Mouse (Mus musculus) gastrocnemius, postnatal 36 days (tissue): Measurements from ENCODE around the gene Poc1b. TPM values are rescaled to one million over a fixed set of nuclear protein-coding genes. Genes with fewer than 3 reads are reported as not detected.
A peak's percentile ranks its signal among the peaks of the same experiment; 100 is the strongest.

Experiments
- DNase-seq, 2 experiments: peaks; one replicate each; pipeline ENCODE4 v3.0.0; 2022
- intact Hi-C: fragments of 180-260 bp; cut with DNase I; formaldehyde crosslinking; loops from one replicate; pipeline ENCODE4 v1.15.1; 2025
- total RNA-seq, 2 experiments: library from RNA; stranded (reverse); gene quantifications; 2 replicates each; pipeline ENCODE4 v1.2.3; 2021

The Poc1b gene
- total RNA-seq, 2 experiments from 2014 or later, result 3.7 to 3.8 TPM

DNA sequence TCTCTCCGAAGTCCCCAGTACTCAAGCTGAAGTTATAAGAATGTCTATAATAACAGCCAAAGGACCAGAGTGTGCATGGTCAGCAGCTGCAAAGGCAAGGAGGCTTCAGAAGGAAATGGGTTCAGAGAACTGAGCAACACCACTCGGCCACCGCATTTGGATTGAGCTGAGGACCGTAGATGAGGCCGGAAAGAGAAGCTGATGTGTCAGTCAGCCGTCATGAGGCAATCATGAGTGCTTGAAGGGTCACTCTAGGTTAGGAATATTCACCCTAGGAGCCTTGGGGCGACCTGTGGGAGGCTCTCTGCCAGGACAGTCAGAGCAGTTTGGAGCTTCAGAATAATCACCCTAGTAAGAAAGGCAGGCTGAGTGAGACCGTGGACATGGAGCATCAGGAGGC, 74.7 kb downstream of the Poc1b start:
- intact Hi-C loops, result no loop called here
- DNase-seq, result no peak

DNA sequence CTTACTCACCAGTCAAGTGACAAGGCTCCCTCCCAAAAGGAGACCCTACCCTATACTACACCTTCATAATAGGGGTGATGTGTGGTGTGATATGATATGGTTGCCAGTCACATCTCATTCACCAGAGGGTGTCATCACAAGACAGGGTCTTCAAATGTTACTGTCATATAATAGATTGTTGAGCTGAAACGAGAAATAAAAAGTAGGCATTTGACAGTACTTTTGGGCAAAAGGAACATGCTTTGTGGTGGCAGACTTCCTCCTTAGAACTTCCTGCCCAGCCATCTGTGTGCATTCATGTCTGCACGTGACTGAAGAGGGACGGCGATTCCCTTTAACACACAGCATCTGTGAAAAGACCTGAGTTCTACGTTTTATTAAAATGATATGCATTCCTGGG, 75.3 kb downstream of the Poc1b start:
- no peak for DNase-seq
- intact Hi-C loops, result no loop called here

DNA sequence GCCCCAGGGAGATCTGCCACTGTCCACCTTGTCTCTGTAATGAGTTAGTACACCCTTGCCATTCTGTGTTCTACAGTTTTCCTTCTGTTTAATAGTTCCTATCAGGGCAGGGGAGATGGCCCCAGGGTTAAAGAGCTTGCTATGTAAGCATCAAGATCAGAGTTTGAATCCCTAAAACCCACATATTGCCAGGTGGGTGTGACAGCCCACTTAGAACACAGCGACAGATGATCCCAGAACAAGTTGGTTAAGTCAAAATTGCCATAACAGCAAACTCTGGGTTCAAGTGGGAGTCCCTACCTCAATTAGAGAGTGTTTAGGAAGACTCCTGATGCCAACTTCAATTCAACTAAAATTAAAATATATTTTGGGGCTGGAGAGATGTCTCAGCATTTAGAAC, 81.3 kb downstream of the Poc1b start:
- intact Hi-C loops, result no loop called here
- no peak for DNase-seq

DNA sequence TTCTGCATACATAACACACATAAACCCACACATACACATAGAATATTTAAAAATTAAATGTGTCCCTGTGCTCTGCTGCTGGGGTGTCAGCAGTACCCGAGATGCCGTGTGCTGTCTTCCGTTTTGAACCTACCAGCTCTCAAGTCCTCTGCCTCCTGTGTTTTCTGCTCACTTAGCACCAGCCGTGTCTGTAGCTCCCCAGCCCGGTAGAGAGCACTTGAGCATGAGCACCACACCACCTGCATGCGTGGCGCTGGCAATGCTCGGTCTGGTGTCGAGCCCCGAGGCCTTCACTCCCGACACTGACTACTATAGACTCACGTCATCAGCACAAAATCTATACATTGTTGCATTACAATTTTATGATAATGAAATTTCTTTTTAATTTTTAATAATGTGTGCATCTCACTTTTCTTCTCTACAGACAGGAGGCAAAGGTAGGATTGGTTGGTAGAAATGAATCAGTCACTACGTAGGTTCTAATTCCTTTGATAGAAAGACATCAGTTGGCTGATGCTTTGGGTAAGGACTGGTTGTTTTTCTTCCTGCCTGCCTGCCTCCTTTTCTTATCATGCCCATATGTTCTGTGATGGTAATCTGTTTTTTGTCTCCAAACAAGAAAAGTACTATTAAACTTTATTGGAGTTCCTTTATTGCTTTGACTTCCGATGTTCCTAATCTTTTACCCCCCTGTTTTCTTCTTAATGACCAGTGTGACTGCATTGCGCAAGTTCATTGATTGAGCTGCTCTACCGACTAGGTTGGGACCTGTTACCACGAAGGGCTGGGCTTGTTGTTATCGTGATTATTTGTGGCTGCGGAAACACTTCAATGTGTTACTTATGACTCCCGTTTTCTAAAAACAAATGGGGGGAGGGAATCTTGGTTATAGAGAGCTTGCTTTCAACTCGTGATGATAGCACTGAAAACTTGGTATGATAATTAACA, 82.1 kb downstream of the Poc1b start:
- no peak for DNase-seq
- intact Hi-C loops, result no loop called here

DNA sequence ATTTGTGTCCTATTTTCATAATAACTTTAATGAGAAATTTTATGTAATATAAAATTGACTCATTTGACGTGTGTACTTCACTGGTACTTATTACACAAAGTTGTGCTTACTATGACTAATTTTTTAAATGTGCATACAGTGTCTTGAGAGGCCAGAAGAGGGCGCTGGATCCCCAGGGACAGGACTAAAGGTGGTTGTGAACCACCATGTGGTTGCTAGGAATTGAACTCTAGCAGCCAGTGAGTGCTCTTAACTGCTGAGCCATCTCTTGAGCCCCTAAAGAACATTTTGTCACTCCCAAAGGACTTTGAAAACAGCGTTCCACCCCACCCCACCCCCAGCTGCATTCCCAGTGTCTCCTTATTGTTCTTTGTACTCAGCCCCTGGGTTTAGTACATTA, 84.0 kb downstream of the Poc1b start:
- DNase-seq, result peak in 1 of 2 experiments; percentile 60
- intact Hi-C loops, result no loop called here

DNA sequence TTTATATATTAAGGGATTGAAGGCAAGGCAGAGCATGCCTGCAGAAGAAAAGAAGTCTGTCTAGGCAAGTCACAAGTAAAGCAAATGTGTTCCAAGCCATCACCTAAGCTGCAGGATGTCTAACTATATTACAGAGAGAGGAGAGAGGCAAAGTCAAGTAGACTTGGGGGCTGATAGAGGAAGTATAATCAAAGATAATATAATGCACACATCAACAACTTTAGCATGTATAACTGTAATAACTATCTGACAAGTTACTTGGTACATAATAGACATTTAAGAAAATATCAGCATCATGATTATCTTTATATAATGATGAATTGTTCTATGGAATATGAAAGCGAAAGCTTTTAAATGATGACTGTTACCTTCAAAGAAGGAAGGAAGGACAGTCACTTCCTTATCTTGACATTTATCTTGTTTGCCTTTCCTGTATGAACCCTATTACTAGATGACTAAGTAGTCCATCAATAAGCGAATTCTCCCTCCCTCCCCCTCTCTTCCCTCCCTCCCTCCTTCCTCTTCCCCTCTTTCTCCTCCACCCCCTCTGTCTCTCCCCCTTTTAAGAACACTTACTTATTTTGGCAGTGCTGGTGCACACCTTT, 87.7 kb downstream of the Poc1b start:
- intact Hi-C loops, result loop anchor here (1.0 kb wide), 1 partner anchor 228 kb away; no protein-coding TSS in a partner anchor
- no peak for DNase-seq

DNA sequence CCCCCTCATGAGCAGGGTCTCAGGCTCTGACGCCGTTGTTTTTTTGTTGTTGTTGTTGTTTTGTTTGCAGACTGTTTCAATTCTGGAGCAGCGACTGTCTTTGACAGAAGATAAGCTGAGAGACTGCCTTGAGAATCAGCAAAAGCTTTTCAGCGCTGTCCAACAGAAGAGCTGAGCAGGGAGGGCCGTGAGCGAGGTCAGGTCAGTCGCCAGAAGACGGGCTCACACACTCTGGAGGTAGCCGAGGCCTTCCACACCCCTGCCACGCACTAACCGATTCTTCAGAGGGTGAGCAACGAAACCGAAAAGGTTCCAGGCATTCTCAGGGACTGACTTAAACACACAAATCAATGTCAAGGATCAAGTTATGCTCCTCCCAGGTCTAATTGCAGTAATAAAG, 89.7 kb downstream of the Poc1b start:
- intact Hi-C loops, result no loop called here

DNA sequence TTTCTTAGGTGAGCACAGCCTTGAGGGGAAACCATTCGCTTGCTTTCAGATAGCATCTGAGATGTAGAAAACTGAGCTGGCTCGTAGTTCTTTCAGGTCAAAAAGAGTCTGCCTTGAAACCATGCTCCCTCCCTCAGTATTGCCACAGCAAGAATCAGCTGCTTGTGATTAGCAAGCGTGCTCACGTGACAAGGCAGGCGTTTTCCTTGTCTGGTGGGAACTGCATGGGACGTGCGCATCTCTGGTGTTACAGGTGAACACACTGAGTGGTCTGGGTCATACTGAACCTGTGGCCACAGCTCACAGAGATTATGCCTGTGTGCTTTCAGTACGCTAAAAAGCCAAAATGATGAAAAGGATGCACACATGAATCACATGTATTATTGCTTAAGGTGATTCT, 90.3 kb downstream of the Poc1b start:
- no peak for DNase-seq
- intact Hi-C loops, result no loop called here

More for the DNA sequence above, 89.7 kb downstream of the Poc1b start:
- no peak for DNase-seq

DNA sequence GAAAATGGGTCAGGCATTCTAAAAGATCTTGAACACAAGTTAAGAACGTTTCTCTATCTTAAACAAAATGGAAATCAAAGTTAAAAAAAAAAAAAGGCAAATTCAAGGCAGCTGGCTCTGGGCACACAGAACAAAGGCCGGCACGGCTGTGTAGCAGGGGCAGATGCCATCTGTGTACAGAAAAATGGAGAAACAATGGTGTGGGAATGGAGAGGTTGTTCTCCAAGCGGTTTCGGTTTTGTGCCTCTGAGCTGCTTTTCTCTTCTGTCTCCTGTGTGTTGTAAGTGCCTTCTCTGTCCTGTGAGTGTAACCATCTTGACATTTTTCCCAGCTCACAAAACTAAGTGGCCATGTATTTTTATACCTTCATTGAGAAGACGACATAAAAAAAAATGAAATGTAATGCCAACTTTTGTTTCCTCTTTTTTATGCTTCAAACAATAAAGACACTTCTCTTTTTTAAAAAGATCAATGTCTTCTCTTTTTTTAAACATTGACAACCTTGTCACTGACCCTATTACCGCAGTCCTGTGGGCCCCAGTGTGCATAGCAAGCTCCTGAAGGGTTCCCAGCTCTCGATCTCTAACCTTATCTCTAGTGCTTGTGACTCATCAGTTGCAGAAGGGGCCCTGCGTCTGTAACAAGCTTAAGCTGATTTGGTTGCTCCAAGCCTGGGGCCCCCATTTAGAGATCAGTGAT, 90.9 kb downstream of the Poc1b start:
- DNase-seq, result no peak
- intact Hi-C loops, result no loop called here

DNA sequence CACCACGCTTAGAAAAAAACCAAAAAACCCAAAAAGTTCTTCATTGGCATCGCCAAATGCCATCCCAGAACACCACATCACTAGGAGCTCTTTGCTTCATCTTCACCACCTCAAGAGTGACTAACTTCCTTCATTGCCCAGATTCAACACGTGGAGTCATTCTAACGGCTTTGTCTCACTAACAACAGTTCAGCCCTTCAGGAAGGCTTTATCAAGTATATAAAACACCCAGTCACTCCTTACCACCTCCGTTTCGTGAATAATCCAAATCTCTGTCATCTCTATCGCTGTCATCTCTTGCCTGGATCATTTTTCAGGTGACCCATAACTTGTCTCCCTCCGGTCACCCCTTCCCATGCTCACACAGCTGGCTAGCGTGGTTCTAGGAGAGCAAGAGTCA, 92.1 kb downstream of the Poc1b start:
- intact Hi-C loops, result no loop called here

DNA sequence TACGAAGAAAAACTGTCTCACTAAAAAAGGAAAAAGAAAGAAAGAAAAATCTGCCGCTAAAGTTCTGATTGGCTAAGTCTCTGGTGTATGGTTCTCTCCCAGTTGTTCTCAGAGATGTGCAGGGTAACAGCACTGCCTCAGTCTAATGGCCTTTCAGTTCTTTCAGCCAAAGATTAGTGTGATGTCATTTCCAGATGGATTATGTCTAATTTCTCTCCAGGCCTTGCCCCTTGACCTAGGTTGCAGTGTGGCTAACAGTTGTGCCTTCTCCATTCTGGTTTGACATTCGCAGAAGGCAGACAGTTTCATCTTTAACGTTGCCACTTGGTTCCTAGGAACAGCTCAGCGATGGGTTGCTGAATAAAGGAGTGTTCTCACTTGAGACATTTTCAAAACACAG, 94.1 kb downstream of the Poc1b start:
- intact Hi-C loops, result no loop called here
- no peak for DNase-seq

More for the DNA sequence above, 92.1 kb downstream of the Poc1b start:
- no peak for DNase-seq

DNA sequence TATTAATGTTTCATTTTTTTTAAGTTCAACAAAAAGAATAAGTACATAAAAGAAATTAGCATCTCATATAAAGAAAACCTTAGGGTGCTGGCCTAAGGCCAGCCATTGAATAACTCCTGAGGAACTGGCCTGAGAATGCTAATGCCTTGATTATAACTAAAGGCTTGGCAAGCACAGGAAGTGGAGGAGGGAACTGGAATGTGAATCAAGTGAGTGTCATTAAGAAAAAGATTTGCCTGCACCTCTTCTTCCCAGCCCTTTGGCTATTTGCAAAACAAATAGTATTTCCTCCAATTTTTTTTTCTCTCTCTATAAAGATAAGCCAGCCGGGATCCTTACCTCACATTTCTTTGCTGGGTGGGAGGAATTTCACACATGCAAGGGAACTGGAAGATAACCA, 95.0 kb downstream of the Poc1b start:
- DNase-seq, result no peak
- intact Hi-C loops, result no loop called here

DNA sequence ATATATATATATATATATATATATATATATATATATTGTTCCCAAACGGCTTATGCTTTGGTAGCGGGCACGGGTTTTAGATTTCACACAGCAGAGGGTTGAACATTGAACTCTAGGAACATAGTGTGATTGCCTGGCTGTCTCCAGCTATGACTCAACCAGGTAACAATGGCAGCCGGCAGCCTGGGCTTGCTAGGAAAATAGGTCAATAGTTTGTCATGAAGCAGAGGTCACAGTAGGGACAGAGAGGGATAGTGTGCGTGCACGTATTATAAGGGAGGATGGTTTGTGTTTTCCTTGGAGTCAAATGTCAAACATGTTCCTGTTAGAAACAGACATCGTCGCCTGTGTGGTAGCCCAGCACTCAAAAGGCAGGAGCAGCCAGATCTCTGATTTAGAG, 95.5 kb downstream of the Poc1b start:
- no peak for DNase-seq
- intact Hi-C loops, result no loop called here

DNA sequence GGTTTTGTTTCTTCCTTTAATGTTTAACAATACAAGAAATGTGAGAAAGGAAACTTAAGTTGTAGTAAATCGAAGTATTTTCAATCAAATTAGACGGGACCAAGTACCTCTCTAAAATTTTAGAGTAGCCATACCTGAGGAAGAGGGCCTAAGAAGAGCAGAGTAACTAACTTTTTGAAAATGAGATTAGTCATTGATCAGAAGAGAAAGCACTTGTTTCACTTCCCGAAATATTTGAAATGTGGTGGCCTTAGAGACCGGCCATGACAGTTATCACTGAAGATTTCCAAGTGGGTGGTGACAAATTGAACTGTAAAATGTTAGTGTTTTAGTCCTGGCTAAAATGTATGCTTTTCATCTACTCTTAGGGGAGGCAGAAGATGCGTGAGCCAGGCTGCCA, 96.3 kb downstream of the Poc1b start:
- no peak for DNase-seq
- intact Hi-C loops, result no loop called here

DNA sequence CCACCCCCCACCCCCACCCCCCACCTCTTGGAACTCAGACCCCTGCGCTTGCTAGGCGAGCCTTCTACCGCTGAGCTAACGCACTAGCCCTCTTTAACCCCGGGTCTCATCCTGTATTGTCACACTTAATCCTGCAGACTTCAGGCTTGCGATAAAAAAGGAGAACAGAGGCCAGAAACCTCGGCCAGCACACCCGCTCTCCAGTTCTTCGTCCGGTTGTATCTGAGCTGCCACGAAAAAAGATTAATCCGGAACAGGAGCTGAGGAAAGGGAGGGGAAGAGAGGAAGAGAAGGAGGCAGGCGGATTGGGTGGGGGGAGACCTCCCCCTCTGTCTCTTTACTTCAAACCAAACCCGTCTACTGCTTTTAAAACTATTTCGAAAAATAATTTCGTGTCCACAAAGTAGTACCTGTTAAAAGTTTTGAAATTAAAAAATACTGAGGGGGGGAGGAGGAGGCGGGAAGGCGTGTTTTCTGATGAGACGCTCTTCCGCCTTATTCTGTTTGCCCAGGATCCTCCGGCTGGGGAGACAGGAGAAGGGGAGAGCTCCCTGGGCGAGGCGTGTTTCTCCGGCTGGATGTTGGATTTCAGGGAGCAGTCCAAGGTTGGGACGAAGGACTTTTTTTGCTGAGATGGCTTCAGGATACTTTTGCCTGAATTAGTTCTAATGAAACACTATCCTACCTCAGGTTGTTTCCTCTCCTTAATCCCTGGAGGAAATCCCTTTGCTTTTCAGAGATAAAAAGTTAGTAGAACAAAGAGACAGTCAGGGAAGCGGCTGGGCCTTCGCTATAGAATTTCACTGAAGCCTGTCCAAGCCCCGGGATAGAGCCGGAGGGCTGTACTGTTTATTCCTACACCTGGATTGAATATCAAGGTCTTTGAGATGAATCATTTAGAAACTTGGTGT, 97.0 kb downstream of the Poc1b start:
- no peak for DNase-seq
- intact Hi-C loops, result no loop called here

DNA sequence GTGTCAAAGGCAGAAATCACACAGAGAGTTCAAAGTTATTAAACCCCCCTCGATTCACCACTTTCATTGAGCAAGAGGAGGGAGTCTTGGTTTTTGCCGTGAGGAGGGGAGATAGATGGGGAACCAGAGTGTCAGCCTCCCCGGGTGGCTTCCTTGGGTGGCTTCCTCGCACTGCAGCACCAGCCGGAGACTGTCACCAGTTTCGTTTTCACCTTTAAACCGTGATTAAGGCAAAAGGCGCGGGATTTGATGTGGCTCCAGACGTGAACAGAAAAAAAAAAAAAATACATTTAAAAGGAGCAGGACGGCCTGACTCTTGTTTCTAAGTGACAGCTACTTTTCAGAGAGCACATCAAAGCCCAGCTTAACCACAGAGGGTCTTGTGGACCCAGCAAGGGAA, 97.7 kb downstream of the Poc1b start:
- intact Hi-C loops, result no loop called here
- no peak for DNase-seq

DNA sequence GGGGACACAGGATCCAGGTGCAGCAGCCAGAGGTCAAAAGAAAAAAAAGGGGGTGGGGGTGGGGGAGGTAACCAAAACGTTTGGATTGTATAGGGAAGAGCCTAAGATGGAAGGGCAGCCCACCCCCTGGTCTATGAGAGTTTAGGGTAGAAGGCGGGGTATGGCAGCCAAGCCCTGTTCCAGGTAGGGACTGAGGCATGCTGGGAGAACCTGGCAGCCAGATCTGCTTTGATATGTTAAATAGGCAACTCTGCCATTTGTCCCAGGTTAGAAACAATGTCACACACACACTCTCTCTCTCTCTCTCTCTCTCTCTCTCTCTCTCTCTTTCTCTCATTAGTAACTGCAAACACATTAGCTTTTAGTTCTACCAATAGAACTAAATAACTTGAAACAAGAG, 100.3 kb downstream of the Poc1b start:
- intact Hi-C loops, result no loop called here

DNA sequence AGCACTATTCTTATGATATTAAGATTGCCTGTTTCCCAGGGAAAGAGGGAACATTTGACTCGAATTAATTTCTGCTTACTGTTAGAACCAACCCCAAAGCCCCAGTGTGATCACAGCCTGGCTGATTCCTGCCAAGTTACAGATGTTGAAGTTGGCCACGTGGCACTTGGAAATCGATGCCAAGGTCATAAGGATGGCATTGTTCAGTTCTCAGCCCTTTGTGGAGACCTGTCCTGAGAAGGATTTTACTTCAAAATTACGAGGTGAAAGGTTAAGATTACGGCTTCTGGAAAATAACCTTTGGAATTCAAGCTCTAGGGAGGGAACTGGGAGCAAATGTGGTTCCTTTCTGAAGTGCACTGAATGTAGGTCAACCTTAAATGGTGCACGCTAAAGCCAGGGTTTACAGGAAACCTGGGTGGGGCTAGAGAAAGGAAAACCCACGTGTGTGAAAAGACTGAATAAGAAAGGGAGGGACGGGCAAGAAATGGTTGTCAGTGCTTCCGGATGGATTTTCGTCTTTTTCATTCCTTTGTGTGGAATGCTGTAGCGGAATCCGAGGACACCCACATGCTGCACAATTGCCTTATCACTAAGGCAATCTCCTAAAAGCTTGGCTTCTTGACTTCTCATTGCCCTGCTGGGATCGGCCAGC, 102.4 kb downstream of the Poc1b start:
- DNase-seq, result no peak
- intact Hi-C loops, result no loop called here

More for the DNA sequence above, 100.3 kb downstream of the Poc1b start:
- no peak for DNase-seq

DNA sequence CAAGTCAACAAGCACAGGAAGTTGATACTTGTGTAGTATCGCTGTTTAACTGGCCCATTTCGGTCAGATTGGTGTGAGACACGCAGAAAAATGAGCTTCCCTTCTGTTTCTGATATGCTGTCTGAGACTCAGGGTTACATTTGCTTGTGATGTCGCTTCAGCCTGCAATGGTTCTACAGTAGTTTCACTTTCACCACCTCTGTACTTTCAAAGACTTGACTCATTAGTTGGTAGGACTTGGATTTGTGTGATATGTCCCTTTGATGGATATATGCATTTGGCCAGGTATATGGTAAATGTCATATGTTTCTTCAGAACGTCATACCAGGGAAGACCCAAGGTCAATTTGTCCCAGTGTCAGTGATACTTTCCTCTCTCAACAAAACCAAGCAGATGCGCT, 104.2 kb downstream of the Poc1b start:
- DNase-seq, result no peak
- intact Hi-C loops, result no loop called here
